Mouse (Mus musculus) cortical plate, adult 2 months (tissue): ENCODE measurements around the gene Tssk2. TPM values are rescaled to one million over a fixed set of nuclear protein-coding genes. Genes with fewer than 3 reads are reported as not detected.

Experiments used
- H3K27ac ChIP-seq: fragments of 200-500 bp; 2 replicates; pipeline ENCODE4 v1.5.1; 2012; ENCODE audit warnings: low read length, control low read depth, inconsistent platforms; ENCODE audit not compliant: insufficient read depth
- H3K4me1 ChIP-seq: fragments of 200-500 bp; 2 replicates; pipeline ENCODE4 v1.6.1; 2011; ENCODE audit warnings: low read length; ENCODE audit not compliant: control insufficient read depth, insufficient read depth
- H3K4me3 ChIP-seq: fragments of 200-500 bp; 2 replicates; pipeline ENCODE4 v1.5.1; 2011; ENCODE audit warnings: mild to moderate bottlenecking, low read length, control low read depth; ENCODE audit not compliant: insufficient read depth
- CTCF ChIP-seq: fragments of 200-500 bp; IDR thresholded peaks from 2 replicates; pipeline ENCODE4 v1.5.1; 2011; ENCODE audit warnings: mild to moderate bottlenecking, control low read depth, low read length; ENCODE audit not compliant: insufficient read depth; ENCODE audit errors: extremely low read depth
- POLR2A ChIP-seq: fragments of 200-500 bp; IDR thresholded peaks from 2 replicates; pipeline ENCODE4 v1.6.1; 2011; ENCODE audit warnings: mild to moderate bottlenecking, low read length, control low read depth; ENCODE audit not compliant: insufficient read depth; ENCODE audit errors: extremely low read depth
- polyA plus RNA-seq: library from polyadenylated mRNA; depleted of rRNA; stranded (reverse); fragments of >200 nt; gene quantifications from 2 replicates; pipeline ENCODE4 v1.2.3, GENCODE M21; 2012

Gene Tssk2
- polyA plus RNA-seq, 1 experiment, result not detected

- TF ChIP-seq CTCF (no peak), POLR2A (no peak)
- Histone ChIP-seq H3K4me3 (no peak overlapping the region), H3K4me1 (0 out of 2 replicates have a peak, but pooled peaks cover 2% of the 10 kb centered on the region), H3K27ac (no peak overlapping the region)
Measured at GRCm38 (mm10) chr16:17871248-17871647, 27.2 kb upstream of the Tssk2 start.

DNA sequence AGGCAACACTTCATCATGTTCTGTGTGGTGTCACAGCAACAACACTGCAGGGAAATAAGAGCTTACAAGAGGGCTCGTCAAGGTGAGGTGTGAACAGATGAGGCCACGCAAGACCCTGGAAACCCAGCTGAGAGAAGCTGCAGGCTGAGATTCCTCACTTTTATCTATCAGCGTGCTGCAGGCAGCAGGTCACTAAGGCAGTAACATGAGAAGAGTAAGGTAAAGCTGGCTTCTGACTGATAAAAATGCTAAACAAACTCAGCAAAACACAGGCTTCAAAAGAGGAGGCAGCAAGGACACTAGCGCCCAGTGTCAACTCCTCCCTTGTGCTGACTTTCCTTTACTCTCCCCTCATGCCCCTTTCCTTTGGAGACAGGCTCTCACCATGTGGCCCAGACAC is 25.4 kb upstream of the Tssk2 start:
- no peak for TF ChIP-seq CTCF
- no peak for TF ChIP-seq POLR2A
- no peak overlapping the region for H3K4me3 ChIP-seq
- no peak overlapping the region for H3K27ac ChIP-seq
- 0 out of 2 replicates have a peak, but pooled peaks cover 2% of the 10 kb centered on the region for H3K4me1 ChIP-seq

GRCm38 (mm10) chr16:17875174-17875573 is 23.3 kb upstream of the Tssk2 start:
- no peak overlapping the region for H3K27ac ChIP-seq
- H3K4me1 ChIP-seq, result peaks cover 6% of the 10 kb centered on the region
- TF ChIP-seq POLR2A, result no peak
- TF ChIP-seq CTCF, result no peak
- H3K4me3 ChIP-seq, result no peak overlapping the region

DNA sequence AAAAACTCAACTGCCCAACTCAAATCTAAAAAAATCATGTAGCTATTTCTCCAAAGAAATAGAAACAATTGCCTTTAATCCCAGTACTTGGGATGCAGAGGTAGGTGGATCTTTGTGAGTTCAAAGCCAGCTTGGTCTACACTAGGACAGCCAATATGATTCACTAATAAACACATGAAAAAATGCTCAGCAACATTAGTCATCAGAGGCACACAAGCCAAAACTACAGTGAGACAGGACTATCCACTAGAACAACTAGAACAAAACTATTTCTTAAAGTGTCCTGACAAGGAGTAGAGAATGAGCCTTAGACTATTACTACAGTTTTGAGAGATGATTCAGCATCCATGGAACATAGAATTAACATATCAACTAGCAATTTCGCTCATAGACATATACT is 22.3 kb upstream of the Tssk2 start:
- H3K27ac ChIP-seq, result no peak overlapping the region
- TF ChIP-seq CTCF (no peak), POLR2A (no peak)

GRCm38 (mm10) chr16:17879571-17879970 is 18.9 kb upstream of the Tssk2 start:
- no peak overlapping the region for H3K4me3 ChIP-seq
- TF ChIP-seq CTCF (no peak), POLR2A (no peak)
- peaks cover 9% of the 10 kb centered on the region for H3K4me1 ChIP-seq
- H3K27ac ChIP-seq, result no peak overlapping the region

More for the DNA sequence above, 22.3 kb upstream of the Tssk2 start:
- peaks cover 6% of the 10 kb centered on the region for H3K4me1 ChIP-seq
- no peak overlapping the region for H3K4me3 ChIP-seq

DNA sequence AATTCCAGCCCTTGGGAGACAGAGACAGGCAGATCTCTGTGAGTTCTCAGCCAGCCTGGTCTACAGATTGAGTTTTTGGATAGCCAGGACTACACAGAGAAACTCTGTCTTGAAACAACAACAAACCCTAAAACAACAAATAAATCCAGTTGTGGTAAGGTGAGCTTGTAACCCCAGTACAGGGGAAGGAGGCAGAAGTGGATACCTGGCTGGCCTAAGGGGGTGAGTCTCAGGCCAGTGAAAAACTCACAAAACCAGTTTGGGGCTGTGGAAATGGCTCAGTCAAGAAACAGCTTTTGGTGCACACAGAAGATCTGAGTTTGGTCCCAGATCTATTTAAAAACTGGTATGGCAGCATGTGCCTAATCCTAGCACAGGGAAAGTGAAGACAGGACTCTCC is 16.2 kb upstream of the Tssk2 start:
- Histone ChIP-seq H3K4me3 (no peak overlapping the region), H3K27ac (no peak overlapping the region), H3K4me1 (peaks cover 9% of the 10 kb centered on the region)
- no peak for TF ChIP-seq CTCF
- no peak for TF ChIP-seq POLR2A

DNA sequence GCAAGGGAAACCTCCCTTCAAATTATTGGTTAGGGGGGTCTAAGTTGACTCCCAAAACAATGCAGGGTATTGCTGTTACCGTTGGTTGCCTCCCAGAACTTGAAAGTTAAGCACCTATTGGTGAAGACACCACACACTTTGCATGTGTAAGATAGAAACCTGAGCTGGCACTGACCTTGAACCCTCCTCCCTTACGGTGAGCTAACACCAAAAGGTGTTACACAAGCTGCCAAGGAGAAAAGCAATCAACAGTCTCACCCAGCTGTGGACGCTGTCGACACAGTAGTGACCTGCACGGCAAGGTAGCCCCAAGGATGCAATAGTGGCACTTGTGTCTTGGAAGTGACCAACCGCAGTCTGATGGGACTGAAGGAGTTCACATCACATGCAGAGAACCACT is 14.3 kb upstream of the Tssk2 start:
- TF ChIP-seq POLR2A (no peak), CTCF (no peak)
- no peak overlapping the region for H3K27ac ChIP-seq

GRCm38 (mm10) chr16:17889689-17890341 is 8.6 kb upstream of the Tssk2 start:
- no peak for TF ChIP-seq POLR2A
- TF ChIP-seq CTCF, result no peak
- Histone ChIP-seq H3K27ac (no peak overlapping the region), H3K4me3 (peak overlapping the region; percentile 81; the same call in 1 of the 2 replicates), H3K4me1 (peaks cover 9% of the 10 kb centered on the region)

More for the DNA sequence above, 14.3 kb upstream of the Tssk2 start:
- Histone ChIP-seq H3K4me3 (no peak overlapping the region), H3K4me1 (peaks cover 8% of the 10 kb centered on the region)

- Histone ChIP-seq H3K4me3 (peak overlapping the region; percentile 81), H3K4me1 (peaks cover 9% of the 10 kb centered on the region), H3K27ac (no peak overlapping the region)
- TF ChIP-seq POLR2A (no peak), CTCF (no peak)
Measured at GRCm38 (mm10) chr16:17890342-17890727, 8.1 kb upstream of the Tssk2 start.

GRCm38 (mm10) chr16:17890917-17891566 is 7.4 kb upstream of the Tssk2 start:
- Histone ChIP-seq H3K27ac (peak overlapping the region; percentile 92), H3K4me3 (peak overlapping the region; percentile 81), H3K4me1 (peaks cover 9% of the 10 kb centered on the region)
- TF ChIP-seq POLR2A, result no peak
- no peak for TF ChIP-seq CTCF
